Mouse (Mus musculus): Measurements from ENCODE around the gene Poldip2. TPM values are rescaled to one million over a fixed set of nuclear protein-coding genes. Genes with fewer than 3 reads are reported as not detected.

Poldip2 gene
- polyA plus RNA-seq, 1 experiment = not detected

DNA sequence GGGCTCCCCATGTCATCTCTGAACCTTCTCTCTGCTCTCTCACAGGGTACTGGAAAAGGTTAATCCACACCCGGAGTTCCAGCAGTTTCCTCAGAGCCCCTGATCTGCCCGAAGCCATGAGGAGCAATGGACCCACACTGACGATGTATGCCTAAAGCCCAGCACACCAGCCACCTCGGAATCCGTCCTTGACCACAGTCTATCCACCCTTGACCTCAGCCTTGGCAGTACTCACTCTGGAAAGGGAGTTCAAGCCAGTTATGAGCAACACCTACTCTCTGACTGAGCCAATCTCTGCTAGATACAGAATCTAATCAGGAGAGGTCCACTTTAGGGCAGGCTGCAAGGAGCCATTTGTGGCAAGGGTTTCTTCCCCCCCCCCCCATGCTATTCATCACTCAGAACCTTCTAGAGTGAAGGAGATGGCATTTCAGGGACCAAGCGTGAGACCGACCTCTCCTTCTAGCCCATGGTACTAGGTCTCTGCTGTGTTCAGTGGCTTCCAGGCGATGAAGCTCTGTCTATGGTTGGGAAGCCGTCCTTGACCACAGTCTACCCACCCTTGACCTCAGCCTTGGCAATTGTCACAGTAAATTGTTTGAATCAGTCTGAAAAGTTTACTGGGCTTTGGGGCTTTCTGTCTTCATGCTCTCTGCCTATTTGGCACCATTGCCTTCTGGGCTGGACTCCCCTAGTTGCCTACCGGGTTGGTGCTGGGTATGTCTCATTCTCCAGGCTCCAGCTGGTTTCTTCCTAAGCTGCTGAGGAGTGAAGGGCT is 40.5 kb upstream of the Poldip2 start:
- Histone ChIP-seq H3K4me1 (ENCODE audit: control insufficient read depth, insufficient read depth, low read length) (peaks cover 4% of the 10 kb centered on the region), H3K4me3 (ENCODE audit: insufficient read depth, low read depth, low read length) (no peak overlapping the region), H3K27ac (ENCODE audit: insufficient read depth, low read depth, low read length) (no peak overlapping the region)
- TF ChIP-seq POLR2A (IDR thresholded peaks at IDR 0.05; ENCODE audit: insufficient read depth, low read depth, low read length) (no peak), CTCF (IDR thresholded peaks at IDR 0.05; ENCODE audit: insufficient read depth, low read depth, low read length) (no peak)
- WGBS = 93% methylated on average over 10 of the region's 10 CpGs

DNA sequence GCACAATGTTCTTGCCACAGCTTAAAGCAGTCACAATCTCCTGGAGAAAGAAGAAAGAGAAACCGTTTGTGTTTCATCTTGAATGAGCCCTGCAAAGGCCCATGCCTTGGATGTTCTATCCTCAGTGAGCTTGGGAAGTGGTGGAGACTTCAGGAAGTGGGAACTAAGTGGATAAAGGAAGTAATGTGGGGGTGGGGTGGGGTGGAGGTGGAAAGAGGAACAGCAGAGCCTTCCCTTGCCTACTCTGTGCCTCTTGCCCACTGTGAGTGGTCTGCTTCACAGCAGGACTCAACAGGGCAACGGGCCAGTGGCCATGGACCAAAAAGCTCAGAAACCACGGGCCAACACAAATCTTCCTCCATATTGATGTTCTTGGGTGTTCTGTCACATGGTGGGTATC is 36.7 kb upstream of the Poldip2 start:
- no peak overlapping the region for H3K27ac ChIP-seq (ENCODE audit: insufficient read depth, low read depth, low read length)
- TF ChIP-seq CTCF (IDR thresholded peaks at IDR 0.05; ENCODE audit: insufficient read depth, low read depth, low read length) (no peak), POLR2A (IDR thresholded peaks at IDR 0.05; ENCODE audit: insufficient read depth, low read depth, low read length) (no peak)
- 70% methylated on average over 3 of the region's 3 CpGs for WGBS
- H3K4me1 ChIP-seq (ENCODE audit: control insufficient read depth, insufficient read depth, low read length) = peaks cover 3% of the 10 kb centered on the region; the same call in 1 of the 2 replicates
- no peak overlapping the region for H3K4me3 ChIP-seq (ENCODE audit: insufficient read depth, low read depth, low read length)

DNA sequence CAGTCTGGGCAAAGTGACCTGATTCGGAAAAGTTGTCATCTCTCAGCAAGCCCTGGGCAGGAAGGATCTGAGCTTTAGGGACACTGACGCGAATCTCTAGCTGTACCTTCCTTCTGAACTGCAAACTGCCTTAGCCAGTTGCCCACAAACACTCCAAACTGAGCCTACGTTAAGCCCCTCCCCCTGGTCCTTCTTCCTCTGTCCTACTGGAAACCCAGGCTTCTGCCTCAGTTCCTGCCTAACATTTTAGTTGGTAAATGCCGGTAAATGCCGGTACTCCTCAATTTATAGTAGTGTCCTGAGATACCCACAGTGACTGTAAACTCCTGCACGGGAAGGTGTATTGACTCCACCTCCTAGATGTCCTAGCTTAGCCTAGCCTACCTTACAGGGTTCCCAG is 28.4 kb upstream of the Poldip2 start:
- TF ChIP-seq POLR2A (IDR thresholded peaks at IDR 0.05; ENCODE audit: insufficient read depth, low read depth, low read length) (no peak), CTCF (IDR thresholded peaks at IDR 0.05; ENCODE audit: insufficient read depth, low read depth, low read length) (no peak)
- Histone ChIP-seq H3K4me1 (ENCODE audit: control insufficient read depth, insufficient read depth, low read length) (peaks cover 1% of the 10 kb centered on the region; the same call in 1 of the 2 replicates), H3K4me3 (ENCODE audit: insufficient read depth, low read depth, low read length) (no peak overlapping the region), H3K27ac (ENCODE audit: insufficient read depth, low read depth, low read length) (no peak overlapping the region)
- 69% methylated on average over 7 of the region's 7 CpGs for WGBS

DNA sequence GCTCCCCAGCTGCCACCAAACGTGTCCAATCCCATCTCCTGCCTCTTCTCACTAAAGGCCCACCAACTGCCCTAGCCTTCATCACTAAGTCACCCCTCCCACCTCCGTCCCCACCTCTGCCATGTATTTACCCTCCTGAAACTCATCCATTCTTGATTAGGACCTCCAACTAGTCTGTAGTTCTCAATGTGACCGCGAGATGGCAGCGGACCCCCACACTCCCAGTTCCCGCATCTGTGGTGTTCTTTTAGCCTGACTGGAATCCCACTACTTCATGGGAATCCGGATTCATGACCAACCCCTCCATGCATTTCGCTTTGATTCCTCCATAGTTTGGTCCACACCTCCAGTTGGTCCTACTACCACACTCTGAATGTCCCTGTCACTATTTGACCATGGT is 23.8 kb upstream of the Poldip2 start:
- WGBS = 5% methylated on average over 8 of the region's 8 CpGs
- Histone ChIP-seq H3K4me1 (ENCODE audit: control insufficient read depth, insufficient read depth, low read length) (peaks cover 8% of the 10 kb centered on the region), H3K4me3 (ENCODE audit: insufficient read depth, low read depth, low read length) (no peak overlapping the region), H3K27ac (ENCODE audit: insufficient read depth, low read depth, low read length) (no peak overlapping the region)
- TF ChIP-seq POLR2A (IDR thresholded peaks at IDR 0.05; ENCODE audit: insufficient read depth, low read depth, low read length) = no peak
- no peak; the same call in 1 of the 2 replicates for TF ChIP-seq CTCF (IDR thresholded peaks at IDR 0.05; ENCODE audit: insufficient read depth, low read depth, low read length)

DNA sequence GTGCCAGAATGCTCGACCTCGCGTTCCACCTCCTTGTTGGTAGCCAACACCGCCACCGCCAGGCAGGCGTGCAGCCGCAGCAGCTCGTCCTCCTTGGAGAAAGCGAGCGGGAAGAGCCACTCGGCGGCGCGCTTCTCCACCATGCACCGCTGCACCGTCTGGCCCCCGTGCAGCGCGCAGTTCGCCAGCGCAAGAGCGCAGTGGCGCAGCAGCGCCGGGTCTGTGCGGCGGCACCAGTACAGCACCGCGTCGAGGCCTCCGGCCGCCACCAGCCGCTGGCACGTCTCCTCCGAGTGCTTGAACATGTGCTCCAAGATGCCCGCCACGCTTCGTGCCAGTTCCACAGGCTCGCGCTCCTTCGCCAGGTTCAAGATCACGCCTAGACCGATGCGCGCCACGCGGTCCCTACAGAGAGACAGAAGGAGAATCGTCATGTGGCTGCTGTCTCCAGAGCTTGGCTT is 21.2 kb upstream of the Poldip2 start:
- WGBS = 1% methylated on average over 48 of the region's 48 CpGs
- no peak for TF ChIP-seq CTCF (IDR thresholded peaks at IDR 0.05; ENCODE audit: insufficient read depth, low read depth, low read length)
- TF ChIP-seq POLR2A (IDR thresholded peaks at IDR 0.05; ENCODE audit: insufficient read depth, low read depth, low read length) = no peak
- H3K4me1 ChIP-seq (ENCODE audit: control insufficient read depth, insufficient read depth, low read length) = peaks cover 12% of the 10 kb centered on the region
- H3K27ac ChIP-seq (ENCODE audit: insufficient read depth, low read depth, low read length) = no peak overlapping the region; the same call in 1 of the 2 replicates
- peak overlapping the region; percentile 37 for H3K4me3 ChIP-seq (ENCODE audit: insufficient read depth, low read depth, low read length)

DNA sequence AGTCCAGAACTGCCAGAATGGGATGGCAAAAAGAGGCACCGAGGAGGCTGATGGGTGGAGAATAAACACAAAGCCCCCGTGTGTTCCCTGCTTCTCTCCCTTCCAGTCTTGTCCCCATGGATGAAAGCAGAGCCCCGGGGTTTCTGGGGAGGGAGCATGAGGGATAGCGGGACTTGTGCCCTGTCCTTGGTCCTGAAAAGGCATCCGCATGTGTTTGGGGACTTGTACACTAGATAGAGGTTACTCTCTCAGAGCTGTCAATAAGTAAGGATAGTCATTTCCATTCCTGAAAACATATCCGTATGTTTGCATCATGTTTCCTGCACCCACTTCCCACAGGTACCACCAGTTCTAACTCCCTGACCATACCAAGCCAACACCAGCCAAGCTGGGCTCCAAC is 16.1 kb upstream of the Poldip2 start:
- WGBS = 15% methylated on average over 6 of the region's 6 CpGs
- TF ChIP-seq CTCF (IDR thresholded peaks at IDR 0.05; ENCODE audit: insufficient read depth, low read depth, low read length) (no peak), POLR2A (IDR thresholded peaks at IDR 0.05; ENCODE audit: insufficient read depth, low read depth, low read length) (no peak)
- peaks cover 8% of the 10 kb centered on the region for H3K4me1 ChIP-seq (ENCODE audit: control insufficient read depth, insufficient read depth, low read length)
- peak overlapping the region; percentile 10; the same call in 1 of the 2 replicates for H3K4me3 ChIP-seq (ENCODE audit: insufficient read depth, low read depth, low read length)
- no peak overlapping the region for H3K27ac ChIP-seq (ENCODE audit: insufficient read depth, low read depth, low read length)

DNA sequence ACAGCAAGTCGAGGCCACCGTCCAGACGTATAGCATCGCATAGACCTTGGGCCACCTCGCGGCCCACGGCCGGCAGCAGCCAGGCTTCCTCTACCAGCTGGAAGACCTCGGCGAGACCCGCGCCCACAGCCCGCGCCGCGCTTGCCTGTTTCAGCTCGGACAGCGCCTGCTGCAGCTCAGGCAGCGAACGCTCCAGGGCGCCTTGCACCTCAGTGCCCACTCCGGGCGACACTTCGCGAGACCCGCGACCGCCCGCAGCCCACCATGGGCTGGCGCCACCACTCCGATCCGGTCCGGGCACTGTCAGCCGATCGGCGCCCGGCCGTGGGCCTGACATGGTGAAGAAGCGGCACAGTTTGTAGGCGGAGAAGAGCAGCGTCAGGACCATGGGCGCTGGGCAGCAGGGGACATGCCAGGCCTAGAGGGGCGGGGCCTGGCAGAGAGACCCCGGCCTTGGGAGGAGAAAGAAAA is 14.9 kb upstream of the Poldip2 start:
- Histone ChIP-seq H3K4me1 (ENCODE audit: control insufficient read depth, insufficient read depth, low read length) (peaks cover 5% of the 10 kb centered on the region), H3K4me3 (ENCODE audit: insufficient read depth, low read depth, low read length) (peak overlapping the region; percentile 91), H3K27ac (ENCODE audit: insufficient read depth, low read depth, low read length) (peak overlapping the region; percentile 84)
- under 1% methylated on average over 44 of the region's 44 CpGs for WGBS
- TF ChIP-seq POLR2A (IDR thresholded peaks at IDR 0.05; ENCODE audit: insufficient read depth, low read depth, low read length) (no peak), CTCF (IDR thresholded peaks at IDR 0.05; ENCODE audit: insufficient read depth, low read depth, low read length) (no peak)

DNA sequence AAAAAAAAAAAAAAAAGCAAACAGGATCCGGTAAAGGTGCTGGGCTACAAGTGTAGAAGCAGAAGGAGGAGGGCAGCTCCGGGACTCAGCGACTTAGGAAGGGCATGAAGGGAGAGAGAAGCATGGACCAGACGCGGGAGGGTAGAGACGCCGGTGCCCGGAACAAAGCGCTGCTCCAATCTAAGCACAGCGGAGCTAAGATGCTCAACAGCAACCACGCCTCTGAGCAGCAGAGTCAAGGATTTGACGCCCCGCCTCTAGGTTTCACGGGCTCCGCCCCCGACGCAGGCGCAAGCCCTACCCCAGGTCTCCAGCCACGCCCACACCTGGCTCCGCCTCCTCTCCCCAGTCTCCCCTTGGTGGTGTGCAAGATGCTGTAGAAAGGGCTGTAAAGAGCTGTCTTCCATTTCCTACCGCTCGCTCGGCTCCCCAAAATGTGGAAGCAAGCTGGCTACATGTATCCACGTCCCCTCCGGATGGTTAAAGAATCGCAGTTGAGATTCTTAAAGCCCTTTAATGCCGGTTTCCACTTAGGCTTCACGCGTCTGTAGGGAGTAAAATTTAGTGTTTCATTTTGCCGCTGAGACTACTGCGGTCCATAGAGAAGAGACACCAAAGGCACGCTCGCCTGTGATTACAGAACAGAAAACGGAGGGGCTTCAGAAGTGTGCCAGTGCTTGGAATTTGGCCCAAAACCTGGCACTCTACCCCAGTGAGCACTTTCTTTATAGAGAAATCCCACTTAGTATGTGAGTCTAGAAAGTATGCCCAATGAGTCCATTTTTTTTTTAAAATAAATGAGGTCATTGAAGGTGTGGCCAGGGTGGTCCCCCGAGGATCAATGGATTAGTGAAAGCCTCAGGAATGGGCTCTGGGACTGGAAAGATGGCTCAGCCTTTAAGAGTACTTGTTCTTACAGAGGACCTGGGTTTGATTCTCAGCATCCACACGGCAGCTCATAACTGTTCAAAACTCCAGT is 14.2 kb upstream of the Poldip2 start, which contains the start of gene Sarm1:
Gene Sarm1, minus strand, starts transcription at position 211 of the 979 bp plus-strand sequence.
- Histone ChIP-seq H3K4me3 (ENCODE audit: insufficient read depth, low read depth, low read length) (peak within 1 kb of the TSS; percentile 91), H3K27ac (ENCODE audit: insufficient read depth, low read depth, low read length) (peak within 1 kb of the TSS; percentile 91), H3K4me1 (ENCODE audit: control insufficient read depth, insufficient read depth, low read length) (peaks cover 5% of the 10 kb centered on the region)
- WGBS = 2% methylated on average over 36 of the region's 36 CpGs
- TF ChIP-seq POLR2A (IDR thresholded peaks at IDR 0.05; ENCODE audit: insufficient read depth, low read depth, low read length) (peak; percentile 84), CTCF (IDR thresholded peaks at IDR 0.05; ENCODE audit: insufficient read depth, low read depth, low read length) (no peak)

Data from olfactory bulb, adult 2 months (tissue).